Mouse (Mus musculus) cortical plate, adult 2 months (tissue): ENCODE results near the gene Gng12. TPM values are rescaled to one million over a fixed set of nuclear protein-coding genes. Genes with fewer than 3 reads are reported as not detected.
"Not testable (repeated sequence)": the region's sequence is repeated elsewhere in the genome, so short reads cannot be mapped to it uniquely, and the experiment has no call there.

ENCODE experiments used
- H3K27ac ChIP-seq: fragments of 200-500 bp; 2 replicates; pipeline ENCODE4 v1.5.1; 2012; ENCODE audit warnings: low read length, control low read depth, inconsistent platforms; ENCODE audit not compliant: insufficient read depth
- H3K4me1 ChIP-seq: fragments of 200-500 bp; 2 replicates; pipeline ENCODE4 v1.6.1; 2011; ENCODE audit warnings: low read length; ENCODE audit not compliant: control insufficient read depth, insufficient read depth
- H3K4me3 ChIP-seq: fragments of 200-500 bp; 2 replicates; pipeline ENCODE4 v1.5.1; 2011; ENCODE audit warnings: mild to moderate bottlenecking, low read length, control low read depth; ENCODE audit not compliant: insufficient read depth
- CTCF ChIP-seq: fragments of 200-500 bp; IDR thresholded peaks from 2 replicates; pipeline ENCODE4 v1.5.1; 2011; ENCODE audit warnings: mild to moderate bottlenecking, control low read depth, low read length; ENCODE audit not compliant: insufficient read depth; ENCODE audit errors: extremely low read depth
- POLR2A ChIP-seq: fragments of 200-500 bp; IDR thresholded peaks from 2 replicates; pipeline ENCODE4 v1.6.1; 2011; ENCODE audit warnings: mild to moderate bottlenecking, low read length, control low read depth; ENCODE audit not compliant: insufficient read depth; ENCODE audit errors: extremely low read depth
- polyA plus RNA-seq: library from polyadenylated mRNA; depleted of rRNA; stranded (reverse); fragments of >200 nt; gene quantifications from 2 replicates; pipeline ENCODE4 v1.2.3, GENCODE M21; 2012; rRNA removed

The Gng12 gene
- 55.5 and 58.7 TPM in 2 replicates for polyA plus RNA-seq

DNA sequence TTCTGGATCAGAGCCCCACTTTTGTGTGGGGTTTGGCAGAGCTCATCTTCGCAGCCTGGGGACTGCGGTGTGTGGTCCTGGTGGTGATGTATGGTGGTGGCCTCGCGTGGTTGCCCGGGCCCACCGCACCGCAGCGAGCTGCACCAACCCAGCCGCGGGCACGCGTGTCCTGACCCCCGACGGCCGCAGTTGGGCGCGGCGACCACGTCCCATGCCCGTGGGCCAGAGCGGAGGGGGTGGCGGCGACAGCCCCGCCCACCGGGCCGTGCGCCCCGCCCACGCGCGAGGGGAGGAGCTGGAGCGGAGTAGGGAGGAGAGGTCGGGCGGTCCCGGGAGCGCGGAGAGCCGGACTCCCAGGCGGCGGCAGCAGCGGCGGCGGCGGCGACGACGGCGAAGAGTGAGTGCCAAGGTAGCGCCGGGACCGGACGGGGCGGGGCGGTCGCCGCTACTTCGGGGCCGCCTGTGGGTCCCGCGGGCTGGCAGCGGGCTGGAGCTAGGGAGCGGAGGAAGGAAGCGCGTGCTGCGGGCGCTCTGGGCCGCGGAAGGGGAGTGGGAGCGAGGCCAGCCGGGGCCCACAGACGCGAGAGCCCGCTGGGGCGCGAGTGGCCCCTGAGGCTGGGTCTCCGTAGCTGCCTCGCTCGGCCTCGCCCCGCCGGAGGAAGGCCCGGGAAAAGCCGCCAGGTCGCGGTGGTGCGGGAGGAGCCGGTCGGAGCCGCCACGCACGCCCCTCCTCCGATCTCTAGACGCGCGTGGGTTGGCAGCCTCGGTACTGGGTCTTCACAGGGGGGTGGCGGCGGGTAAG, at the start of gene Gng12:
Gng12 (plus strand) TSS at position 279 of the 802 bp plus-strand sequence.
- Histone ChIP-seq H3K4me3 (peak within 1 kb of the TSS; percentile 42), H3K4me1 (no peaks in the 10 kb centered on the region; the same call in 1 of the 2 replicates), H3K27ac (peak within 1 kb of the TSS; percentile 90)
- no peak for TF ChIP-seq POLR2A
- TF ChIP-seq CTCF, result no peak

- Histone ChIP-seq H3K27ac (no peak overlapping the region), H3K4me3 (no peak overlapping the region), H3K4me1 (no peaks in the 10 kb centered on the region)
- TF ChIP-seq POLR2A (no peak), CTCF (no peak)
Observed at GRCm38 (mm10) chr6:66848936-66849335, 47.3 kb upstream of the Gng12 start.

DNA sequence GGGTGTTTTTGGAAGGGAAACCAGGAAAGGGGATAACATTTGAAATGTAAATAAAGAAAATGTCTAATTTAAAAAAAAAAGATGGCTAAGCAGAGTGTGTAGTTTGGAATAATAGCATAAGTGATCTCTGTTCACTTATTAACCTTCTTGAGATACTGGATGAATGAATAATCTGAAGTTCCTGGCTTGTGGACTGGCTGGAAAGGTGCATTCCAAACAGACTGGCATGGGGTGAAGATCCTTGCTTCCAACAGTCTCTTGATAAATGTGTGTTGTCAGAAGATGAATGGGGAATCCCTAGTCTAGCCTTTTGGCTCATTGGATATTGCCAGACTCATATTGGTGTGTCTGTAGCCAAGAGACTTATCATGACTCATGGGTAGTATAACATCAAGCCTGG, 40.0 kb upstream of the Gng12 start:
- Histone ChIP-seq H3K4me3 (no peak overlapping the region), H3K27ac (no peak overlapping the region), H3K4me1 (no peaks in the 10 kb centered on the region)
- TF ChIP-seq CTCF, result no peak
- TF ChIP-seq POLR2A, result no peak

- Histone ChIP-seq H3K4me1 (no peaks in the 10 kb centered on the region), H3K4me3 (no peak overlapping the region), H3K27ac (no peak overlapping the region)
- TF ChIP-seq CTCF (no peak), POLR2A (no peak)
Observed at GRCm38 (mm10) chr6:66858356-66858755, 37.8 kb upstream of the Gng12 start.

GRCm38 (mm10) chr6:66859391-66859790, 36.8 kb upstream of the Gng12 start:
- H3K27ac ChIP-seq, result no peak overlapping the region
- H3K4me1 ChIP-seq, result no peaks in the 10 kb centered on the region
- H3K4me3 ChIP-seq, result no peak overlapping the region
- TF ChIP-seq POLR2A (no peak), CTCF (no peak)

- no peak overlapping the region for H3K27ac ChIP-seq
- H3K4me3 ChIP-seq, result no peak overlapping the region
- TF ChIP-seq CTCF (no peak), POLR2A (no peak)
- H3K4me1 ChIP-seq, result no peaks in the 10 kb centered on the region
Observed at GRCm38 (mm10) chr6:66864463-66864862, 31.7 kb upstream of the Gng12 start.

GRCm38 (mm10) chr6:66866295-66866694, 29.9 kb upstream of the Gng12 start:
- H3K4me1 ChIP-seq, result no peaks in the 10 kb centered on the region
- no peak for TF ChIP-seq CTCF
- no peak for TF ChIP-seq POLR2A
- no peak overlapping the region for H3K4me3 ChIP-seq
- H3K27ac ChIP-seq, result no peak overlapping the region

GRCm38 (mm10) chr6:66877048-66877447, 19.1 kb upstream of the Gng12 start:
- H3K4me1 ChIP-seq, H3K27ac ChIP-seq, H3K4me3 ChIP-seq: not testable (repeated sequence)

DNA sequence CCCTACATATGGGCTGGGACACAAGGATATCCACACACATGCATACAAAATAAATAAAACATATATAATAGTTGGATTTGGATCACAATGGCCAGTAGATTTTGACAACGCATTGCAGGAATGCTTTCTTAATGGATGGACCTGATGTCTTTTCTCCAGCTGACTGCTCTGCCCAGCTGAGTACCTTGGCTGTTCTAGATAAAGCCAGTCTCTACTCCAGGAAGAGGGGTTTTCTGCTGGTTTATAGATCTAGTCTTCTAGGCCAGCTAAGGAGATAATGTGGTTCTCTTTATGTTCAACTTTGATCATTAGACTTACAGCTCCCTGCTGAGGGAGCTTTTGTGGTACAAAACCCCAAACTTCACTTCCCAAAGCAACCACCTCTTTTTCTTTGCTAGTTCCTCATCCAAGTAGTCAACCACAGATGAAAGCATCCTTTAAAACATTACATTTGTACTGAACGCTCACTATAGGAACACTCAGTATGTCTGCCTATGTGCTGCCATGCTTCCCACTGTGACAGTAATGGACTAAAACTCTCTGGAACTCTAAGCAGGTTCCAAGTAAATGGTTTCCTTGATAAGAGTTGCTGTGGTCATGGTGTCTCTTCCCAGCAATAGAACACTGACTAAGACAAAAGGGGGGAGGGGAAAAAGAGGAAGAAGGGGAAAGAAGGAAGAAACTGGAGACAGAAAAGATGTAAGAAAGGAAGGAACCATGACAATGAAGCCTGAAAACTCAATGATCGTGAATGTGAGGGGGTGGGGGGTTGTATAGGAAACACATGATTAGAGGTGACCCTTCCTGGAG, 5.6 kb upstream of the Gng12 start:
- TF ChIP-seq CTCF (no peak), POLR2A (no peak)
- Histone ChIP-seq H3K4me3 (no peak overlapping the region), H3K27ac (no peak overlapping the region), H3K4me1 (no peaks in the 10 kb centered on the region; the same call in 1 of the 2 replicates)

DNA sequence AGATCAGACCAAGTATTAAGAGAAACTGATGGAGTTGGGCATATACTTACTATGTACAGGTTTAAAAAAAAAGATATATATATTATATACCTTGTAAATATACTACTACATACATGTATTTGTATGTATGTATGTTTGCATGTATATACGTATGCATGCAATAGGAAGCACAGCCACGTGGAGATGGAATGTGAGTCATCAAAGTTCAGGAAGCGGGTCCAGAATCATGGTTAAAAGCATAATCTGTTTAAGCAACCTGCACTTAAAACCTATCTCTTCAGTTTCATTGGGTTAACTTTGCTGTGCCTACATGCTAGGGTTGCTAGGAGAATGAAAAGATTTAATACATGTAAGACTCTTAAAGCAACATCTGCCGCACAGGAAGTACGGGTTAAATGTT, 2.2 kb upstream of the Gng12 start:
- H3K4me1 ChIP-seq, result no peaks in the 10 kb centered on the region; the same call in 1 of the 2 replicates
- TF ChIP-seq POLR2A, result no peak
- no peak for TF ChIP-seq CTCF
- no peak overlapping the region for H3K4me3 ChIP-seq
- no peak overlapping the region for H3K27ac ChIP-seq
